Mouse (Mus musculus) kidney, postnatal 0 days (tissue): Measurements from ENCODE around the gene Ampd3. TPM values are rescaled to one million over a fixed set of nuclear protein-coding genes. Genes with fewer than 3 reads are reported as not detected.

Experiments used
- ATAC-seq: fragments of 200-750 bp; cut with Nextera tagmentation; replicated peaks from 2 replicates; pipeline ENCODE4 v1.8.0; 2017; ENCODE audit warnings: low read depth, moderate number of reproducible peaks, moderate TSS enrichment, moderate library complexity; ENCODE audit not compliant: low FRiP score
- DNase-seq: peaks from one replicate; pipeline ENCODE4 v3.0.0-alpha.2; 2016; ENCODE audit warnings: low spot score
- H3K27ac ChIP-seq: fragments of 300-500 bp; sonication (generic); 2 replicates; pipeline ENCODE4 v1.5.1; 2014; ENCODE audit warnings: mild to moderate bottlenecking
- H3K27me3 ChIP-seq: fragments of 300-500 bp; sonication (generic); 2 replicates; pipeline ENCODE4 v1.6.1; 2014; ENCODE audit warnings: low read length, mixed read lengths; ENCODE audit not compliant: insufficient read depth
- H3K36me3 ChIP-seq: fragments of 300-500 bp; sonication (generic); 2 replicates; pipeline ENCODE4 v1.6.1; 2014; ENCODE audit warnings: low read length, mixed read lengths; ENCODE audit not compliant: insufficient read depth
- H3K4me1 ChIP-seq: fragments of 300-500 bp; sonication (generic); replicated peaks from 2 replicates; pipeline ENCODE4 v1.6.1; 2014; ENCODE audit warnings: antibody characterized with exemption, low read length, mixed read lengths; ENCODE audit not compliant: insufficient read depth
- H3K4me2 ChIP-seq: fragments of 300-500 bp; sonication (generic); 2 replicates; pipeline ENCODE4 v1.6.1; 2014; ENCODE audit warnings: mild to moderate bottlenecking, low read length, moderate library complexity, mixed read lengths
- H3K4me3 ChIP-seq: fragments of 300-500 bp; sonication (generic); replicated peaks from 2 replicates; pipeline ENCODE4 v1.5.1; 2014; ENCODE audit warnings: low read depth, low read length
- H3K9ac ChIP-seq: fragments of 300-500 bp; sonication (generic); 2 replicates; pipeline ENCODE4 v1.6.1; 2014; ENCODE audit warnings: low read depth, low read length
- H3K9me3 ChIP-seq: fragments of 300-500 bp; sonication (generic); replicated peaks from 2 replicates; pipeline ENCODE4 v1.6.1; 2016; ENCODE audit warnings: low read length, inconsistent platforms, mixed read lengths
- CTCF ChIP-seq: IDR thresholded peaks from 2 replicates; pipeline ENCODE4 v1.5.1; 2016; ENCODE audit warnings: antibody characterized with exemption, low read depth, mild to moderate bottlenecking, moderate library complexity
- WGBS: fragments of 180-500 bp; shearing (Covaris S2); extraction: QIAGEN DNeasy Blood & Tissue Kit; methylation state at CpG from one replicate; pipeline ENCODE4 v1.1.7; 2014; 5-methylcytosine and 5-hydroxymethylcytosine counted together
- polyA plus RNA-seq: library from polyadenylated mRNA; unstranded; fragments of >200 nt; fragmentation: Nextera tagmentation; extraction: Ambion mirVana; gene quantifications from 2 replicates; pipeline ENCODE4 v1.2.1, GENCODE M21; 2015

Gene Ampd3
- polyA plus RNA-seq, 1 experiment from 2014 or later, result 12.7 TPM

DNA sequence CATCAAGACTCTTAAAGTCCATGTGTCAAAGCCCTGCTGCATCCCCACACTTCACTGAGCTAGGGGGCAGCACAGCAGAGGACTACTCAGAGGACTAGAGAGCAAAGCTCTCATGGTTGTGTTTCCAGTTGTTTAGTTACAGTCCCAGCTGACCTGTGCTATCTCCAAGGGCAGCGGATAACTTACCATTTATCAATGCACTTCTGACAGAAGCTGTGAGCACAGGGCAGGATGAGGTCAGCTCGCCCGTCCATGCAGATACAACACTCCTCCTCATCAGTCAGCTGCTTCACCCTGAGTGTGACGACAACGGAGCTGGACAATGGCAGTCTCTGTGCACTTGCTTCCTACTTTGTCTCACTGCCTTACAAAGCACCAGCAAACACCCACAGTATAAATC is 53.1 kb downstream of the Ampd3 start:
- Histone ChIP-seq H3K4me2 (no peak overlapping the region), H3K9me3 (no peaks in the 10 kb centered on the region), H3K9ac (no peak overlapping the region), H3K4me3 (no peak overlapping the region), H3K4me1 (0 out of 2 replicates have a peak, but pooled peaks cover 3% of the 10 kb centered on the region), H3K36me3 (peaks cover 13% of the 10 kb centered on the region; the same call in 1 of the 2 replicates), H3K27ac (no peak overlapping the region), H3K27me3 (no peaks in the 10 kb centered on the region)
- peak; percentile 56 for TF ChIP-seq CTCF
- DNase-seq, result peak; percentile 68
- WGBS, result 27% methylated on average over 5 of the region's 5 CpGs
- ATAC-seq, result no peak

- WGBS, result 24% methylated on average over 3 of the region's 3 CpGs
- ATAC-seq (no peak), DNase-seq (peak; percentile 65)
- no peak overlapping the region for H3K4me2 ChIP-seq
- no peak overlapping the region for H3K9ac ChIP-seq
- H3K27me3 ChIP-seq, result no peaks in the 10 kb centered on the region
- TF ChIP-seq CTCF, result no peak
- peak overlapping the region; percentile 60; the same call in 1 of the 2 replicates for H3K27ac ChIP-seq
- H3K4me1 ChIP-seq, result 0 out of 2 replicates have a peak, but pooled peaks cover 3% of the 10 kb centered on the region
- H3K4me3 ChIP-seq, result no peak overlapping the region
- no peaks in the 10 kb centered on the region for H3K9me3 ChIP-seq
- peaks cover 13% of the 10 kb centered on the region; the same call in 1 of the 2 replicates for H3K36me3 ChIP-seq
Observed at GRCm38 (mm10) chr7:110821653-110822052, 53.6 kb downstream of the Ampd3 start.

GRCm38 (mm10) chr7:110822055-110822454 is 54.0 kb downstream of the Ampd3 start:
- DNase-seq (no peak), ATAC-seq (no peak)
- Histone ChIP-seq H3K4me2 (no peak overlapping the region), H3K4me1 (0 out of 2 replicates have a peak, but pooled peaks cover 3% of the 10 kb centered on the region), H3K36me3 (peaks cover 13% of the 10 kb centered on the region; the same call in 1 of the 2 replicates), H3K9me3 (no peaks in the 10 kb centered on the region), H3K4me3 (no peak overlapping the region), H3K27me3 (no peaks in the 10 kb centered on the region), H3K9ac (no peak overlapping the region), H3K27ac (no peak overlapping the region)
- 31% methylated on average over 4 of the region's 4 CpGs for WGBS
- TF ChIP-seq CTCF, result no peak

DNA sequence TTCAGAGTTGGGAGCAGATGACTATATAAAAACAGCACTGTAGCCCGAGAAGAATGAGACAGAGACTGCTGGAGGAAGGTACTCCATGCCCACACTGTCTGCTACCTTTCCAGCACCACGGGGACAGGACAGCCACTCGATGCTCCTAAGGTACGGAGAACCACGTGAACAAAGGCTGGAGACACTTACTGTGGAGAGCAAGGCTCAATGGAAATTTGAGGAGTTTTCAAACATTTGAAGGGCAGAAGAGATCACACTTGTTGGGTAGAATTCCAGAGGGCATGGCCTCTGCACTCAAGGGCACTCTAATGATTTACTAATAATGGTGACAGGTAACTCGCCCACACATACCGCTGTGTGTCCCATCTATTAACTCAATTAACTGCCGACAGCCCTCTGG is 55.1 kb downstream of the Ampd3 start:
- TF ChIP-seq CTCF, result no peak
- WGBS, result 44% methylated on average over 8 of the region's 8 CpGs

DNA sequence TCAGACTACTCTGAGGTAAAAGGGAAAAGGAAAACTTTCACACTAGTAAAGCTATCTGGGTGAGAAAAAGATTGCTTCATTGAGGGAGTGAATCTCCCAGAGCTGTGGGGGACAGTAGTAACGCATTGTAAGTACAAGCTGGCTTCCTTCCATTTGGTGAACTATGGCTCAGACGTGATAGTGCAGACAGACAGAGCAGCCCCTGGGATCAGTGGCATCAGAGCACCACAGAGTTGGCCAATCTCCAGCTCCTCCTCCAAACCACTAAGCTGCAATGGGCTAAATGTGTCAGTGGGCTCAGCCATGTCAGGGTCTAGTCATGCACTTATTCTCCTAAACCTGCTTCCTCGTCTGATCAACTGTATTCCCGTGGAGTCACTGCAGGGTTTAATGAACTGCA is 55.6 kb downstream of the Ampd3 start:
- H3K4me1 ChIP-seq, result 0 out of 2 replicates have a peak, but pooled peaks cover 3% of the 10 kb centered on the region
- H3K4me3 ChIP-seq, result no peak overlapping the region
- H3K9me3 ChIP-seq, result no peaks in the 10 kb centered on the region
- ATAC-seq (no peak), DNase-seq (no peak)
- H3K9ac ChIP-seq, result no peak overlapping the region
- no peak overlapping the region for H3K27ac ChIP-seq
- H3K27me3 ChIP-seq, result no peaks in the 10 kb centered on the region
- H3K36me3 ChIP-seq, result peaks cover 13% of the 10 kb centered on the region; the same call in 1 of the 2 replicates
- H3K4me2 ChIP-seq, result no peak overlapping the region
- no peak for TF ChIP-seq CTCF
- whole genome bisulfite sequencing, result 55% methylated on average over 4 of the region's 4 CpGs

More for the DNA sequence above, 55.1 kb downstream of the Ampd3 start:
- H3K36me3 ChIP-seq, result peaks cover 13% of the 10 kb centered on the region; the same call in 1 of the 2 replicates
- H3K9me3 ChIP-seq, result no peaks in the 10 kb centered on the region
- ATAC-seq (no peak), DNase-seq (no peak)
- H3K27ac ChIP-seq, result no peak overlapping the region
- H3K27me3 ChIP-seq, result no peaks in the 10 kb centered on the region
- no peak overlapping the region for H3K9ac ChIP-seq
- H3K4me2 ChIP-seq, result no peak overlapping the region
- H3K4me1 ChIP-seq, result 0 out of 2 replicates have a peak, but pooled peaks cover 3% of the 10 kb centered on the region
- H3K4me3 ChIP-seq, result no peak overlapping the region

DNA sequence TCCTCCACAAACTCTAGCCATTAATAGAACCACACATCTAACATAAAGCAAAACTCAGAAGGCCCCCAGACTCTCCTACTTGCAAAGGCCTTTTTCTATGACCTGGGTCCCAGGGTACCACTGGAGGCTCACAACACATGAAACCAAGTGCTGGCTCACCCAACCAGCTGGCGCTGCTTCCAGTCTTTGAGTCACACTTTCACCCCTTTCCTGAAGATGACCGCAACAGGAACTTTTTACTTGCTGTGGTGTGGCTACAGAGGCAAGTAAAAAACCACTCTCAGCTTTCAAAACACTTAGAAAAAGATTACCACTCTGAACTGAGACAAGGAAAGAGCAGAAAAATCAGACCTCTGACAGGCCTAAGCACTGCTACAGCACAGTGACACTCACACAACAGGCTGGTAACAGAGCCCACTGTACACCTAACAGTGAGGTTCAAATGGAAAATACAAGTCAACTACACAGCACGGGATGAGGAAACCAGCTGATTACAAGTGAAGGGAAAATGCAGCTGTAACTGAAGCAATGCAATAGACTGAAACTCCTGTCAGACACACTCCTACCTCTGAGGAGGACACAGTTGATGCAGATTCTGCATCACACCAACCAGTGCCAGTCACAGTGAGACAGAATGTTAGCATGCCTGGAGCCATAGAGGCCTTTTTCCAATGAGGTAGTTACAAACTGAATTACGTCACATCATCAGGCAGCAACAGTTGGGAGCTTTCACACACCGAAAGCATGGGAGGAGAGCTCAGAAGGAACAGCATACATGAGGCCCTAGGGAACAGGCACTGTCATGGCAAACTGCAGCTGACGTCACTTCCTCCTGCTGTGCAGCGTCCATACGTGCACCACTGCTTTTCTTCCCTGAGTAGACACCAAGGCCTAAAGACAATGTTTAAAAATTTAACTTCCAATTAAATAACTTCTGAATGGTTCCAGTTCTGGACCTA is 56.3 kb downstream of the Ampd3 start:
- Histone ChIP-seq H3K4me2 (no peak overlapping the region), H3K27me3 (no peaks in the 10 kb centered on the region), H3K4me1 (0 out of 2 replicates have a peak, but pooled peaks cover 3% of the 10 kb centered on the region), H3K27ac (no peak overlapping the region), H3K9me3 (no peaks in the 10 kb centered on the region), H3K9ac (no peak overlapping the region), H3K36me3 (peaks cover 16% of the 10 kb centered on the region; the same call in 1 of the 2 replicates), H3K4me3 (no peak overlapping the region)
- no peak for DNase-seq
- ATAC-seq, result no peak
- 82% methylated on average over 8 of the region's 8 CpGs for WGBS
- no peak for TF ChIP-seq CTCF
